Mouse (Mus musculus) cortical plate, adult 2 months (tissue): ENCODE measurements around the gene Ggn.

ENCODE experiments used
- CTCF ChIP-seq: fragments of 200-500 bp; IDR thresholded peaks from 2 replicates; pipeline ENCODE4 v1.5.1; 2011; ENCODE audit warnings: mild to moderate bottlenecking, control low read depth, low read length; ENCODE audit not compliant: insufficient read depth; ENCODE audit errors: extremely low read depth
- POLR2A ChIP-seq: fragments of 200-500 bp; IDR thresholded peaks from 2 replicates; pipeline ENCODE4 v1.6.1; 2011; ENCODE audit warnings: mild to moderate bottlenecking, low read length, control low read depth; ENCODE audit not compliant: insufficient read depth; ENCODE audit errors: extremely low read depth

DNA sequence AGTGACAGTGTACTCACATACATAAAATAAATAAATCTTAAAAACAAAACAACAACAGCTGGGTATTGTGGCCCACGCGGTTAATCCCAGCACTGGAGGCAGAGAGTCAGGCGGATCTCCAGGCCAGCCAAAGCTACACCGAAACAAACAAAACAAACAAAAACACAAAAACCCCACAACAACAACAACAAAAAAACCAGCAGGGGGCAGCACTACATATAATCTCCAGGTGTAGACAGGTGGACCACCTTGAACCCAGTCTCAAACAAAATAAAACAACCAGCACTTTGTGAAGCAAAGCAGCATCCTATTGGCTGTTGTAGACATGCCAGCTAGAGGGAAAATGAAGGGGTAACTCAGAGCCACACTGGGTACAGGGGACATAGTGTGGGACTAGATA, 8.1 kb downstream of the Ggn start:
- TF ChIP-seq POLR2A (no peak), CTCF (0 out of 2 replicates have a peak, but pooled peaks have one; percentile 14)
